Mouse (Mus musculus) kidney, embryonic 16.5 days (tissue): ENCODE results near the gene Kalrn. TPM values are rescaled to one million over a fixed set of nuclear protein-coding genes. Genes with fewer than 3 reads are reported as not detected.

Source experiments
- ATAC-seq: fragments of 200-750 bp; cut with Nextera tagmentation; 2 replicates; pipeline ENCODE4 v1.8.0; 2017; ENCODE audit warnings: moderate TSS enrichment; ENCODE audit not compliant: low FRiP score, low TSS enrichment
- H3K27ac ChIP-seq: fragments of 300-500 bp; sonication (generic); 2 replicates; pipeline ENCODE4 v1.5.1; 2014; ENCODE audit warnings: low read length
- H3K27me3 ChIP-seq: fragments of 300-500 bp; sonication (generic); 2 replicates; pipeline ENCODE4 v1.6.1; 2014; ENCODE audit warnings: low read length, control low read depth, mixed read lengths; ENCODE audit not compliant: insufficient read depth
- H3K36me3 ChIP-seq: fragments of 300-500 bp; sonication (generic); 2 replicates; pipeline ENCODE4 v1.6.1; 2014; ENCODE audit warnings: low read length, control low read depth, mixed read lengths; ENCODE audit not compliant: insufficient read depth
- H3K4me1 ChIP-seq: fragments of 300-500 bp; sonication (generic); 2 replicates; pipeline ENCODE4 v1.6.1; 2014; ENCODE audit warnings: low read length, control low read depth, mixed read lengths; ENCODE audit not compliant: insufficient read depth
- H3K4me2 ChIP-seq: fragments of 300-500 bp; sonication (generic); replicated peaks from 2 replicates; pipeline ENCODE4 v1.6.1; 2014; ENCODE audit warnings: low read depth, low read length
- H3K4me3 ChIP-seq: fragments of 300-500 bp; sonication (generic); 2 replicates; pipeline ENCODE4 v1.5.1; 2014; ENCODE audit warnings: mild to moderate bottlenecking, low read length
- H3K9ac ChIP-seq: fragments of 300-500 bp; sonication (generic); replicated peaks from 2 replicates; pipeline ENCODE4 v1.6.1; 2014; ENCODE audit warnings: low read length
- H3K9me3 ChIP-seq: fragments of 300-500 bp; sonication (generic); 2 replicates; pipeline ENCODE4 v1.6.1; 2016; ENCODE audit warnings: low read length, control low read depth
- WGBS: fragments of 180-500 bp; shearing (Covaris S2); extraction: QIAGEN DNeasy Blood & Tissue Kit; methylation state at CpG from one replicate; pipeline ENCODE4 v1.1.7; 2014; 5-methylcytosine and 5-hydroxymethylcytosine counted together
- polyA plus RNA-seq: library from polyadenylated mRNA; unstranded; fragments of >200 nt; fragmentation: Nextera tagmentation; extraction: Ambion mirVana; gene quantifications from 2 replicates; pipeline ENCODE4 v1.2.1, GENCODE M21; 2015

The Kalrn gene
- polyA plus RNA-seq, 1 experiment from 2014 or later, result 15.2 TPM

DNA sequence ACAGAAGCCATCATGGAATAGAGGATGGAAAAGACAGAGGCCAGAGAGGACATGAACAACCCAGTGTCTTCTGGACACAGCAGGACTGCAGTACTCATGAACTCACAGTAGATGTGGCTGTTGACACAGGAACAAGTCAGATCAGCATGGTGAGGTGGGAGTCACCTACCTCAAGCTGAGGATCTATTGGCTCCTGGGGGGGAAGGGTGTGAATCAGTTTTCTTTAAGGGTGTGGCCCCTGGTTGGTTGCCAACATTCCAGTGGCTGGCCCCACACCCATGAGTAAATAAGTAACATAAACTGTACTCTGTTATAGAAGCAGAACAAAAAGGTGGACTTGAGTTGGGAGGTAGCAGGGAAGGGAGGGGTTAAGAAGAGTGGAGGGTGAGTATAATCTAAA lies 298.7 kb downstream of the Kalrn start:
- peak; percentile 54 for ATAC-seq

DNA sequence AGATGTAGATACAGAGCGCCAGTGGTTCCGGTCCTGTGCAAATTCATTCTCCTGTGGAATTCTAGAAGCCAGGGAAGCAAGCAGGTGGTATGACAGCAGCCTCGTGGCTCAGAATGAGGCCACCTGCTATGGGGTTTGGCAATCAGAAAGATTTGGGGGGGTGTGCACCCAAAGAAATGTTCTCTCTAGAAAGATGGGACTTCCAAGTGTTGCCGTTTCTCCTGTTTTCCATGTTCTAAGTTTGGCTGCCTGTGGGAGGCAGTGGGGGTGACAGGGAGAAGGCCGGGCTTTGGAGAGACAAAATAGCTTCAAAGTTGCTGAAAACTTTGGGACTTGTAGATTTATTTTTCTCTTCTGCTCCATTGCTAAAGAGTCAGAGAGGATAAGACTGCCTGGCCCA lies 301.9 kb downstream of the Kalrn start:
- WGBS, result 88% methylated on average over 5 of the region's 5 CpGs
- no peak for ATAC-seq
- Histone ChIP-seq H3K4me2 (no peak overlapping the region), H3K36me3 (no peaks in the 10 kb centered on the region), H3K27me3 (no peaks in the 10 kb centered on the region), H3K4me1 (no peaks in the 10 kb centered on the region), H3K27ac (no peak overlapping the region), H3K9ac (no peak overlapping the region), H3K9me3 (no peaks in the 10 kb centered on the region), H3K4me3 (no peak overlapping the region)

More for the DNA sequence above, 298.7 kb downstream of the Kalrn start:
- Histone ChIP-seq H3K9me3 (no peaks in the 10 kb centered on the region), H3K9ac (no peak overlapping the region), H3K4me3 (no peak overlapping the region), H3K27ac (no peak overlapping the region), H3K36me3 (no peaks in the 10 kb centered on the region), H3K27me3 (no peaks in the 10 kb centered on the region), H3K4me1 (no peaks in the 10 kb centered on the region), H3K4me2 (no peak overlapping the region)

DNA sequence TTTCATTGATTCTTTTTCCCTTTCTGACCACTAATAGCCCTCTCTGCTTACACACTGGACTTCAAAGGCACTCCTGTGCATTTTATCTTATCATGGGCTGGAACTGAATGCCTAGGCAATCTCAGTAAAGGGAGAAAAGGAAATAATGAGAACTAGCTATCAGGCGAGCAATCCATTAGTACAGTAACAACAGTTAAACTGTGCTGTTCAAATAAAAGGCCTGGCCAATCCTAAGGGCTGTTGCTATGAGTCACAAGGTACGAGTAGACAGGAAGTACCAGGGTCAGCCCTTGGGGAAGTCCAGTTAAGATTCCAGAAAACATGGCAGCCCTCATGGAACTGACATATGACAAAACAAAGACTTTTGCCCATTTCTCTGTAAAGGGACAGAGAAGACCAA lies 302.7 kb downstream of the Kalrn start:
- 78% methylated on average over 2 of the region's 2 CpGs for WGBS
- ATAC-seq, result no peak
- H3K4me3 ChIP-seq, result no peak overlapping the region

DNA sequence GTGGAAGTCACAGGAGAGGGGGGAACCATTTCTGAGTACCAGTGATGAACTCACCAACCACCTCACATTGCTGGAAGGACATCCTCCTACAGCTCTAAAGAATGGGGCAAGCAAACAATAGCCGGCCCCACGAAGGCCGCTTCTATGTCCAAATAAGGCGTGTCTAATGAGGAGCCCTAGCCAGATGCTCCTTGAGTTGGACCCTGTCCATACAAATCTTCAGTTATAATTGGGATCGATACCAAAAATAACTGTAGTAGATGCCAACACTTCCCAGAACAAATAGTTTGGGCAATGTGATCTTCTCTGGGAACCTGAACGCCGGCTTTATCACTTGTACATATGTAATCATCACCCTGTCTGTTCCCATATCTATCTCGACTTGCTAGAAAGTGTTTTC lies 303.7 kb downstream of the Kalrn start:
- H3K27ac ChIP-seq, result no peak overlapping the region
- 83% methylated on average over 8 of the region's 8 CpGs for WGBS
- H3K27me3 ChIP-seq, result no peaks in the 10 kb centered on the region
- H3K4me2 ChIP-seq, result no peak overlapping the region
- H3K36me3 ChIP-seq, result no peaks in the 10 kb centered on the region
- H3K4me1 ChIP-seq, result no peaks in the 10 kb centered on the region
- no peak overlapping the region for H3K4me3 ChIP-seq
- H3K9me3 ChIP-seq, result no peaks in the 10 kb centered on the region
- ATAC-seq, result no peak
- H3K9ac ChIP-seq, result no peak overlapping the region

More for the DNA sequence above, 302.7 kb downstream of the Kalrn start:
- no peaks in the 10 kb centered on the region for H3K4me1 ChIP-seq
- H3K27me3 ChIP-seq, result no peaks in the 10 kb centered on the region
- no peak overlapping the region for H3K9ac ChIP-seq
- H3K4me2 ChIP-seq, result no peak overlapping the region
- H3K9me3 ChIP-seq, result no peaks in the 10 kb centered on the region
- H3K27ac ChIP-seq, result no peak overlapping the region
- no peaks in the 10 kb centered on the region for H3K36me3 ChIP-seq

DNA sequence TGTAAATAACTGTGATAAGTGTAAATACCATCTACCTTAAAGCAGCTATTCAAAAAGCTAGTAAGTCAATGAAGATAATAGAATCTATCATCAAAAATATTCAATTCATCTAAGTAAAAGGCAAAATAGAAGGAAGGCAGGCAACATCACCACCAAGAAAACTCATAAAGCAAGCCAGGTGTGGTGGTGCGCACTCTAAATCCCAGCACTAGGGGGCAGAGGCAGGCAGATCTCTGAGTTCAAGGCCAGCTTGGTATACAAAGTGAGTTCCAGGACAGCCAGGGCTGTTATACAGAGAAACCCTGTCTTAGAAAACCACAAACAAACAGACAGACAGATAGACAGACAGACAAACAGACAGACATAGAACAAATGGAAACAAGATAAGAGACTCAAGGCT lies 305.6 kb downstream of the Kalrn start:
- no peak overlapping the region for H3K27ac ChIP-seq
- H3K27me3 ChIP-seq, result no peaks in the 10 kb centered on the region
- no peaks in the 10 kb centered on the region for H3K36me3 ChIP-seq
- no peak overlapping the region for H3K4me3 ChIP-seq
- peaks cover 8% of the 10 kb centered on the region for H3K4me1 ChIP-seq
- ATAC-seq, result no peak
- no peaks in the 10 kb centered on the region for H3K9me3 ChIP-seq
- WGBS, result 95% methylated on average over 1 of the region's 1 CpGs
- no peak overlapping the region for H3K9ac ChIP-seq
- no peak overlapping the region for H3K4me2 ChIP-seq

DNA sequence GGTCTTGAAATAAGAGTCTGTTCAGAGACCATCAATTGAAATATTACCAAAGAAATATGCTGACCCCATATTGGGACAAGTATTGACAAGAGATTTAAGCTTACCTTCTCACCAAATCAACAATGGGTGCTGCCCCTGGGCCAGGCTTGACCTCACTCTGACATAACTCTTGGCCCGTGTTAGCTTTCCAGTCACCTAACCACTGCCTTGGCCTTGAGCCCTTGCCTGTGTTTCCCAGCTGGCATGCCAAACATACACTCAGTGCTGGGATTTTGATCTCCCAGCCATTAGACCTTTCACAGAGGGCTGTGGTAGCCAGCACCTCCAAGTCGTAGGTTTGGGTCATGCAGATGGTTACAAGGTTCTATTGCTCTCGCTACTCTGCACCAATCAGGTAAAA lies 308.7 kb downstream of the Kalrn start:
- no peaks in the 10 kb centered on the region for H3K9me3 ChIP-seq
- peaks cover 9% of the 10 kb centered on the region for H3K4me1 ChIP-seq
- no peaks in the 10 kb centered on the region for H3K27me3 ChIP-seq
- H3K27ac ChIP-seq, result no peak overlapping the region
- H3K9ac ChIP-seq, result no peak overlapping the region
- no peak for ATAC-seq
- H3K4me2 ChIP-seq, result no peak overlapping the region
- WGBS, result 84% methylated on average over 3 of the region's 3 CpGs
- no peaks in the 10 kb centered on the region for H3K36me3 ChIP-seq
- no peak overlapping the region for H3K4me3 ChIP-seq

DNA sequence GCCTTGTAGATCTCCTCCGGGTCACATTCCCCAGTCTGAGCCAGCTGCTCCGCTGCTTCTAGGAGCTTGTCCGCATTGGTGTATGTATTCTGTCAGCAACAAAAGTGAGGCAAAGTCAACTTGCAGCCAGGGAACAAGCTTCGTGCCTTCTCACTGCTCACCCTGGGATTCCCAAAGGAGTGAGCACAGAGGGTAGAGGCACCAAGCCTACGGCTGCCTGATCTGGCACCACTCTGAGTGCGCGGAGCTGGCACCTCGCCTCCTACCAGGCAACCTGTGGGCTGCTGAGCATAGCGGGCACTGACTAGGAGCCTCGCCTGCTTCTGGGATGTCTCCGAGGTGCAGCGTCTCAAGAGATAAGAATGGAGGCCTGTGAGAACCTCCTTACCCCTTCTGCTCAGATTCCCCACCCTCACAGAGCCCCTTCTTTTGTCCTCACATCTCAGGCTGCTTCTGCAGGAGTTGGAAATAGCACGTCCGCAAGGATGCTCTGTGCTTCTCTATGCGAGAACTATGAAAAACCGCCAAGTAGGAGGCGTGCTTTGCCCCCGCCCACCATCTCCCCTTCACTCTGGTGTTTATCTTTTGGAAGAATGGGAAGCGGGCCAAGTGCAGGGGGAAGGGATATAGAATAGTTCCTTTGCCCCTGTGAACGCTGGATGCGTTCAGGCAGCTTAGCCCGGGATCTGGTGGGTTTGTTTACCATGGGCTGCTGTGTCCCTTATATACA lies 310.4 kb downstream of the Kalrn start:
- Histone ChIP-seq H3K27me3 (no peaks in the 10 kb centered on the region), H3K4me1 (peaks cover 9% of the 10 kb centered on the region), H3K4me3 (no peak overlapping the region), H3K27ac (no peak overlapping the region), H3K9ac (no peak overlapping the region), H3K9me3 (no peaks in the 10 kb centered on the region), H3K4me2 (no peak overlapping the region), H3K36me3 (no peaks in the 10 kb centered on the region)
- ATAC-seq, result 0 out of 2 replicates have a peak, but pooled peaks have one; percentile 31
- WGBS, result 66% methylated on average over 22 of the region's 22 CpGs

DNA sequence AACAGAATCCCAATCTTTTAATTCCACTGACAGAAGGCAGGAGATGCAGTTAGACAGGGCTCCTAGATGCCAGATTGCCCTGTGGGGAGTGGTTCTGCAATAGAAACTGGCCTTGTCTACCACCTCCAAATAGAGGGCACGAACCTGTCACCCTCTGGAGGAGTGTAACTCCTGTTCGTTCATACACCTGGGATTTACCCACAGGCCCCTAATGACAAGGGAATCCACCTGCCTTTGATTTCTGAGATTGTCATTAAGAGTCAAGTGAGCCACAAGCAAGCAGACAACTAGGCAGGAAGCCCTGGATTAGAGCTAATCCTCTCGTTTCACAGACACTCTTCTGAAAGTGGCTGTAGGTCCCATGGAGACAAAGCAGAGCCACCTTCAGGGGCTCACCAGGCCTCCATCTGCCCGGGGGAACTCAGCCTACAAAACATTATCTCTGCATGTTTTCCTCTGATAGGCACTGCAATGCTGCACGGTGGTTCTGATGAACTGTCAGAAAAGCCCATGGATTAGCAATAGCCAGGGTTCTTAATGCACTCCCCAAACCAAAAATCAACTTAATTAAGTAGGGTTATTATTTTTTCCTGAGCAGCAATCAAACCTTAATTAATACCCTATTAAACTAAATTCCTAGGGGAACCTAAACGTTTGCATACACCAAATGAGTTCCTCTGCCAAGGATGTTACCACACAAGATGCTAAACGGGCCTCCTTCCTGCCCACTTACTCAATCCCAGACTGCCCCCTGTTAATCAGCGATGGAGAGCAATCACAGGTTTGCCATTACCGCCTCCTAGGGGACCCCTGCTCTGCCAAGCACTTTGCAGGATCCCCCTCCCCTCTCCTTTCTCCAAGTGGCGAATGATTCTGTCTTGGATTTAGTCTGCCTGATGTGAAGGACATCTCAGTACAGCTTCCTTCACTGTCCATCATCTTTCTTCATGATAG lies 312.1 kb downstream of the Kalrn start:
- no peaks in the 10 kb centered on the region for H3K27me3 ChIP-seq
- no peak overlapping the region for H3K4me3 ChIP-seq
- no peaks in the 10 kb centered on the region for H3K36me3 ChIP-seq
- ATAC-seq, result no peak
- no peak overlapping the region for H3K27ac ChIP-seq
- H3K9me3 ChIP-seq, result no peaks in the 10 kb centered on the region
- H3K9ac ChIP-seq, result no peak overlapping the region
- H3K4me1 ChIP-seq, result peaks cover 9% of the 10 kb centered on the region
- no peak overlapping the region for H3K4me2 ChIP-seq
- 64% methylated on average over 10 of the region's 10 CpGs for WGBS

DNA sequence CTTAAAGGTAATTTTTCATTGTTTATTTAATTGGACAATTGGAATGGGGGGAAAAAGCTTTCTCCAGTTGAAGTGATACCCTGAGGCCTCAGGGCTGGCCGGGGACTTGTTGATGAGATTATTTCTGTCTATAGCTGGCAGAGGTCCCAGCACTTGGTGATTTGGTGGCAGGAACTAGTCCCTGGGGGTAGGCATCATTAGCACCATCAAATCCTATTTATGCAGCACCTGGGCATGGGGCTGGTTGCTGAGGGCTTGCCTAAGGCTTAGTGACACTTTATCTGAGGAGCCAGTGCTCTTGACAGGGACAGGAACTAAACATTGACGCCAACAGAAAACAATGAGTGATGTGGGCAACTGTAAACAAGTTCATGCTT lies 318.7 kb downstream of the Kalrn start:
- WGBS, result 79% methylated on average over 2 of the region's 2 CpGs
- no peaks in the 10 kb centered on the region for H3K9me3 ChIP-seq
- no peak overlapping the region for H3K4me3 ChIP-seq
- H3K9ac ChIP-seq, result no peak overlapping the region
- no peak overlapping the region for H3K4me2 ChIP-seq
- no peaks in the 10 kb centered on the region for H3K27me3 ChIP-seq
- peaks cover 1% of the 10 kb centered on the region; the same call in 1 of the 2 replicates for H3K36me3 ChIP-seq
- ATAC-seq, result no peak
- H3K27ac ChIP-seq, result no peak overlapping the region
- no peaks in the 10 kb centered on the region for H3K4me1 ChIP-seq
